Mouse (Mus musculus) kidney, embryonic 14.5 days (tissue): ENCODE results near the gene Vamp2. TPM values are rescaled to one million over a fixed set of nuclear protein-coding genes. Genes with fewer than 3 reads are reported as not detected.

Experiments used
- ATAC-seq: fragments of 200-750 bp; cut with Nextera tagmentation; 2 replicates; pipeline ENCODE4 v1.8.0; 2017; ENCODE audit warnings: moderate number of reproducible peaks, mild to moderate bottlenecking, moderate TSS enrichment, moderate library complexity; ENCODE audit not compliant: low FRiP score, low TSS enrichment
- H3K27ac ChIP-seq: fragments of 300-500 bp; sonication (generic); 2 replicates; pipeline ENCODE4 v1.5.1; 2014; ENCODE audit warnings: low read depth, mild to moderate bottlenecking, low read length, moderate library complexity, mixed read lengths
- H3K27me3 ChIP-seq: fragments of 300-500 bp; sonication (generic); 2 replicates; pipeline ENCODE4 v1.6.1; 2014; ENCODE audit warnings: mild to moderate bottlenecking, low read length; ENCODE audit not compliant: control insufficient read depth, insufficient read depth
- H3K36me3 ChIP-seq: fragments of 300-500 bp; sonication (generic); 2 replicates; pipeline ENCODE4 v1.6.1; 2014; ENCODE audit warnings: low read length, mixed read lengths; ENCODE audit not compliant: control insufficient read depth, insufficient read depth
- H3K4me1 ChIP-seq: fragments of 300-500 bp; sonication (generic); 2 replicates; pipeline ENCODE4 v1.6.1; 2014; ENCODE audit warnings: low read length, mixed read lengths; ENCODE audit not compliant: control insufficient read depth, insufficient read depth
- H3K4me2 ChIP-seq: fragments of 300-500 bp; sonication (generic); replicated peaks from 2 replicates; pipeline ENCODE4 v1.6.1; 2014; ENCODE audit warnings: low read depth, mild to moderate bottlenecking, low read length
- H3K4me3 ChIP-seq: fragments of 300-500 bp; sonication (generic); 2 replicates; pipeline ENCODE4 v1.5.1; 2014; ENCODE audit warnings: mild to moderate bottlenecking, low read length
- H3K9ac ChIP-seq: fragments of 300-500 bp; sonication (generic); 2 replicates; pipeline ENCODE4 v1.6.1; 2014; ENCODE audit warnings: low read depth, mild to moderate bottlenecking, low read length, moderate library complexity
- H3K9me3 ChIP-seq: fragments of 300-500 bp; sonication (generic); 2 replicates; pipeline ENCODE4 v1.6.1; 2016; ENCODE audit warnings: low read length; ENCODE audit not compliant: control insufficient read depth
- WGBS: fragments of 180-500 bp; shearing (Covaris S2); extraction: QIAGEN DNeasy Blood & Tissue Kit; methylation state at CpG from one replicate; pipeline ENCODE4 v1.1.7; 2014; 5-methylcytosine and 5-hydroxymethylcytosine counted together
- polyA plus RNA-seq: library from polyadenylated mRNA; unstranded; fragments of >200 nt; fragmentation: Nextera tagmentation; extraction: Ambion mirVana; gene quantifications from 2 replicates; pipeline ENCODE4 v1.2.1, GENCODE M21; 2014

Vamp2 gene
- polyA plus RNA-seq, 1 experiment from 2014 or later, result 86.5 TPM

- H3K36me3 ChIP-seq, result peaks cover 27% of the 10 kb centered on the region; the same call in 1 of the 2 replicates
- no peak overlapping the region for H3K27ac ChIP-seq
- ATAC-seq, result no peak
- peak overlapping the region; percentile 58 for H3K4me3 ChIP-seq
- H3K9me3 ChIP-seq, result no peaks in the 10 kb centered on the region
- peak overlapping the region; percentile 38; the same call in 1 of the 2 replicates for H3K9ac ChIP-seq
- peaks cover 4% of the 10 kb centered on the region; the same call in 1 of the 2 replicates for H3K27me3 ChIP-seq
- H3K4me2 ChIP-seq, result peak overlapping the region; percentile 51
- 7% methylated on average over 21 of the region's 21 CpGs for WGBS
- no peaks in the 10 kb centered on the region for H3K4me1 ChIP-seq
Measured at GRCm38 (mm10) chr11:69111051-69111810, 22.9 kb downstream of the Vamp2 start.

DNA sequence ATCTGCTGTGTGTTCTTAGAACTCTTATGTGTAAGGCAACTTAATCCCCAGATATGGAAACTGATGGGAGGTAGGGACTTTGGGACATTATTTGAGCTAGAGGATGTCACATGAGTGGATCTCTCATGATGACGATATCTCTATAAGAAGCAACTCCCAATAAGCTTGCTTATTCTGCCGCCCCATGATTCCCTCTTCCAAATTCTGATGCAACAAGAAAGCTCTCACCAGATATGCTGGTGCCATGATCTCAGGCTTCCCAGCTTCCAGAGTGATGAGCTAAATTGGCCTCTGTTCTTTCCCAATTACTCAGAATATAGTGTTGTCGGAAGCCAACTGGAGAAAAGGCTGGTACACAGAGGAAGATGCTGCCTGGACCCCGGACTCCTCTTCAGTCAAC, 23.6 kb downstream of the Vamp2 start:
- peaks cover 4% of the 10 kb centered on the region; the same call in 1 of the 2 replicates for H3K27me3 ChIP-seq
- no peak for ATAC-seq
- 0 out of 2 replicates have a peak overlapping the region, but pooled peaks have one; percentile 38 for H3K9ac ChIP-seq
- H3K36me3 ChIP-seq, result peaks cover 24% of the 10 kb centered on the region; the same call in 1 of the 2 replicates
- peak overlapping the region; percentile 16 for H3K4me2 ChIP-seq
- no peaks in the 10 kb centered on the region for H3K4me1 ChIP-seq
- no peaks in the 10 kb centered on the region for H3K9me3 ChIP-seq
- no peak overlapping the region for H3K27ac ChIP-seq
- 0 out of 2 replicates have a peak overlapping the region, but pooled peaks have one; percentile 58 for H3K4me3 ChIP-seq
- 56% methylated on average over 4 of the region's 4 CpGs for WGBS

GRCm38 (mm10) chr11:69114018-69114417, 25.7 kb downstream of the Vamp2 start:
- Histone ChIP-seq H3K4me1 (no peaks in the 10 kb centered on the region; the same call in 1 of the 2 replicates), H3K4me3 (no peak overlapping the region), H3K4me2 (no peak overlapping the region), H3K27me3 (peaks cover 4% of the 10 kb centered on the region; the same call in 1 of the 2 replicates), H3K36me3 (peaks cover 4% of the 10 kb centered on the region; the same call in 1 of the 2 replicates), H3K9me3 (no peaks in the 10 kb centered on the region), H3K9ac (no peak overlapping the region), H3K27ac (no peak overlapping the region)
- 66% methylated on average over 3 of the region's 3 CpGs for WGBS
- ATAC-seq, result no peak

- H3K9ac ChIP-seq, result no peak overlapping the region
- H3K9me3 ChIP-seq, result no peaks in the 10 kb centered on the region
- no peak overlapping the region for H3K4me3 ChIP-seq
- 93% methylated on average over 3 of the region's 3 CpGs for WGBS
- ATAC-seq, result no peak
- H3K27ac ChIP-seq, result no peak overlapping the region
- peaks cover 6% of the 10 kb centered on the region; the same call in 1 of the 2 replicates for H3K4me1 ChIP-seq
- H3K4me2 ChIP-seq, result no peak overlapping the region
- no peaks in the 10 kb centered on the region for H3K36me3 ChIP-seq
- H3K27me3 ChIP-seq, result peaks cover 4% of the 10 kb centered on the region; the same call in 1 of the 2 replicates
Measured at GRCm38 (mm10) chr11:69114621-69115020, 26.3 kb downstream of the Vamp2 start.

DNA sequence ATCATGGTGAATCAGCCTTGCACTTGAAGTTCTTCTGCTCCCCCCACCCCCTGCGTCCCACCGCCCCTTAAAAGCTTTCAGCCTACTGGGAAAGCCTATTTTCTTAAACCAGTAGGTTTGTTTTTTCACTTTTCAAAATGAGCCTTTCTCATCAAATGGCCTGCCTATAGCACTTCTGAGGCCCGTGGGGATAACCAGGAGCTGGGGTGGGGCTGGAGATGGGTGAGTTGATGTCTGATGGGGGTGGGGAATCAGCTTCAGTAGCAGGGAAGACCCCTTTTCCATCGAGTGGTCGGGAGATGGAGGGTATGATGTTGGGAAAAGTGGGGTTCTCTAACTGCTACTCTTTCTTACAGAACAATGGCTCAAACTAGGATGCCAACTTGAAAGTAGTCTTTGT, 28.6 kb downstream of the Vamp2 start:
- 38% methylated on average over 5 of the region's 5 CpGs for WGBS
- Histone ChIP-seq H3K9ac (no peak overlapping the region), H3K27ac (no peak overlapping the region), H3K27me3 (peaks cover 4% of the 10 kb centered on the region; the same call in 1 of the 2 replicates), H3K36me3 (no peaks in the 10 kb centered on the region), H3K9me3 (no peaks in the 10 kb centered on the region), H3K4me2 (peak overlapping the region; percentile 95), H3K4me3 (no peak overlapping the region; the same call in 1 of the 2 replicates), H3K4me1 (peaks cover 20% of the 10 kb centered on the region; the same call in 1 of the 2 replicates)
- ATAC-seq, result no peak

GRCm38 (mm10) chr11:69117737-69118695, 29.7 kb downstream of the Vamp2 start:
- Histone ChIP-seq H3K4me2 (peak overlapping the region; percentile 95), H3K4me3 (peak overlapping the region; percentile 80), H3K27ac (peak overlapping the region; percentile 14), H3K9me3 (no peaks in the 10 kb centered on the region), H3K9ac (peak overlapping the region; percentile 68), H3K36me3 (no peaks in the 10 kb centered on the region), H3K27me3 (no peaks in the 10 kb centered on the region), H3K4me1 (peaks cover 20% of the 10 kb centered on the region; the same call in 1 of the 2 replicates)
- under 1% methylated on average over 45 of the region's 45 CpGs for WGBS
- no peak for ATAC-seq

GRCm38 (mm10) chr11:69118765-69119164, 30.5 kb downstream of the Vamp2 start:
- Histone ChIP-seq H3K4me3 (peak overlapping the region; percentile 80), H3K9me3 (no peaks in the 10 kb centered on the region), H3K9ac (0 out of 2 replicates have a peak overlapping the region, but pooled peaks have one; percentile 68), H3K27ac (no peak overlapping the region), H3K36me3 (no peaks in the 10 kb centered on the region), H3K27me3 (no peaks in the 10 kb centered on the region), H3K4me2 (peak overlapping the region; percentile 95), H3K4me1 (peaks cover 20% of the 10 kb centered on the region; the same call in 1 of the 2 replicates)
- no peak for ATAC-seq
- under 1% methylated on average over 15 of the region's 15 CpGs for WGBS

DNA sequence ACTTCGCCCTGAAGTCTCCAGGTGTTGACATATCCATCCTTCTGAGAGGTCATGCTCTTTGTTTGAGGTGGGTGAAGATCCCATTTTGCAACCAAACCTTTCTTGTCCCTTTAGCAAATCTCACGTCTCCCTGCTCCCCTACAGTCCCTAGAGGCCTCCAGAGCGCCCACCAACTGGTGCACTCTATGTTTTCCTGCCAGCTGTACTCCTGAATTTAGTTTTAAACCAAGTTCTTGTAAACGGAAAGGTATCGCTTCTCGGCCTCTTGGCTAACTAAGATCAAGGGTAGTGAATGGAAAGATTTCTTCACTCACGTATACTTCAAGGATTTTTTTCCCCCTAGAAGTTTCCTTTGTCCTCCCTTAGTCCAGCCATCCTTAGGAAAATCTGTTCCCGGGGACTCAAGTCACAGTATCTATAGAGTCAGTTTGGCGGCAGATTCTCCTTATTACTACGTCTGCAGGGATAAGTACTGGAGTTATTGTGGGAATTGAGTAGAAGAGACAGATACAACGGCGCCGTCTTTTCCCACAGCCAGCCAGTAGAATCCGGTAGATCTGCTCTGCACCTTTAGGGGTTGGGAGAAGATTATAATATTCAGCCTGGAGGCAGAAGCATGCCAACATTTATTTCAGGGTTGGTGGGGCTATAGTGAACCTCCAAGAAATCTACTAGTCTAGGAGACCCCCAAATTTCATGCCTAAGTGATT, 31.3 kb downstream of the Vamp2 start:
- H3K36me3 ChIP-seq, result no peaks in the 10 kb centered on the region
- H3K4me1 ChIP-seq, result peaks cover 20% of the 10 kb centered on the region; the same call in 1 of the 2 replicates
- H3K27ac ChIP-seq, result no peak overlapping the region
- H3K27me3 ChIP-seq, result no peaks in the 10 kb centered on the region
- WGBS, result 21% methylated on average over 14 of the region's 14 CpGs
- no peak for ATAC-seq
- peak overlapping the region; percentile 80; the same call in 1 of the 2 replicates for H3K4me3 ChIP-seq
- no peak overlapping the region for H3K9ac ChIP-seq
- H3K4me2 ChIP-seq, result peak overlapping the region; percentile 95
- no peaks in the 10 kb centered on the region for H3K9me3 ChIP-seq
